Mouse (Mus musculus): Measurements from ENCODE around the gene Mtfr2. TPM values are rescaled to one million over a fixed set of nuclear protein-coding genes. Genes with fewer than 3 reads are reported as not detected.

Gene Mtfr2
- total RNA-seq, 2 experiments from 2014 or later: 0.84 to 1.1 TPM

Other genes with a start within 250 kb of the Mtfr2 start
- 10 to 100 TPM; 47.0 to 52.5 TPM for gene Map7, start 199.3 kb upstream of the Mtfr2 start, total RNA-seq (2021)
- gene Bclaf1, start 35.3 kb upstream of the Mtfr2 start, total RNA-seq (2021): 100 to 1,000 TPM; 134 to 135 TPM